ENCODE assay signal across 10 mouse cellular contexts in the genomic region with DNA sequence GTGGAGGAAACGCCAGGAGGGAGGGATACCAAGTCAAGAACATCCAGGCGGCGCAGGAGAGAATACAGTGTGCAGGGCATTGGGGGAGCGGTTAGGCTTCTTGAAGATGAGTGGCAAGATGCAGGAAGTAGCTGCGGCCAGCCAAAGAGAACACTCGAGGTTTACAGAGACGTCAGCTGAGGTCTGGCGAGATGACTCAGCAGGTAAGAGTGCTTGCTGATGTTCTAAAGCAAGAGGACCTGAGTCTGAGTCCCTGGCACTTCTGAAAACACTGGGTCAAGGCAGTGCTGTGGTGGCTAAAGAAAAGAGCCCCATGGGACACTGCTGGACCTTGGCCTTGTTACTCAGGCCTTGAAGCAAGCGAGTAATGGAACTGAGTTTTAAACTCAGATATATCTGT.
DNase-seq lines count a peak whose midpoint lies in the region; ATAC-seq lines count a peak whose summit lies in the region.
"Had no signal": no experiment of that assay in that cellular context is flagged by ENCODE, and none has a peak within 500 bp of the region (broad histone marks: within the 10 kb centered on the region; RNA-seq: fewer than 3 reads in every experiment).

No protein-coding gene starts in this region.

- ATAC-seq in megakaryocyte progenitor cell, adult 5-6 weeks (replicated peaks; ENCODE audit: poor library complexity): peak; percentile 89
- ATAC-seq in frontal cortex, adult (ENCODE audit: low TSS enrichment): no peak
- ATAC-seq: hindbrain, postnatal 0 days had no signal

- intact Hi-C loops in gastrocnemius, postnatal 14 days (cut with DNase I; ENCODE audit: low total_unique reads): no loop called here

- peak; percentile 26 for DNase-seq in lung, postnatal 25 days (ENCODE audit: low spot score)
- DNase-seq in lung, postnatal 4 days: no peak
- DNase-seq in adrenal gland, postnatal 14 days: peak; percentile 37
- peak; percentile 52 to 65 for DNase-seq in thymus, postnatal 36 days
- no peak for DNase-seq in heart, postnatal 4 days
- DNase-seq in gastrocnemius, postnatal 14 days: no peak
- DNase-seq: kidney, postnatal 25 days had no signal

Comparison
In these comparisons a context has a peak if more than half of its experiments do, and no peak if none do; other contexts are left out.
1. DNase-seq: peak in lung, postnatal 25 days (single experiment), adrenal gland, postnatal 14 days (single experiment) and thymus, postnatal 36 days (2 of 2); none in lung, postnatal 4 days (0 of 2), heart, postnatal 4 days (single experiment) and gastrocnemius, postnatal 14 days (single experiment).